Mouse (Mus musculus): Measurements from ENCODE around the gene Gas7. TPM values are rescaled to one million over a fixed set of nuclear protein-coding genes. Genes with fewer than 3 reads are reported as not detected.
A peak's percentile ranks its signal among the peaks of the same experiment; 100 is the strongest.

Gene Gas7
- polyA plus RNA-seq, 1 experiment = 3.0 TPM

GRCm38 (mm10) chr11:67596233-67596632 lies 141.0 kb downstream of the Gas7 start:
- Histone ChIP-seq H3K9me3 (peaks cover 10% of the 10 kb centered on the region), H3K4me3 (replicated peaks) (no peak overlapping the region), H3K27me3 (replicated peaks) (peaks cover 58% of the 10 kb centered on the region), H3K36me3 (replicated peaks; ENCODE audit: low read length) (peaks cover 4% of the 10 kb centered on the region), H3K4me1 (peaks cover 17% of the 10 kb centered on the region)
- TF ChIP-seq FLI1 (IDR thresholded peaks at IDR 0.05; ENCODE audit: low read length) = no peak
- TF ChIP-seq GATA1 (IDR thresholded peaks at IDR 0.05; ENCODE audit: borderline replicate concordance, low read length) = no peak

- H3K4me1 ChIP-seq = peaks cover 18% of the 10 kb centered on the region
- TF ChIP-seq FLI1 (IDR thresholded peaks at IDR 0.05; ENCODE audit: low read length) (no peak), GATA1 (IDR thresholded peaks at IDR 0.05; ENCODE audit: borderline replicate concordance, low read length) (no peak)
- H3K36me3 ChIP-seq (replicated peaks; ENCODE audit: low read length) = peaks cover 4% of the 10 kb centered on the region
- H3K4me3 ChIP-seq (replicated peaks) = no peak overlapping the region
- peaks cover 10% of the 10 kb centered on the region for H3K9me3 ChIP-seq
- peaks cover 57% of the 10 kb centered on the region for H3K27me3 ChIP-seq (replicated peaks)
Measured at GRCm38 (mm10) chr11:67596856-67597255, 141.6 kb downstream of the Gas7 start.

GRCm38 (mm10) chr11:67597388-67597787 lies 142.2 kb downstream of the Gas7 start:
- no peak overlapping the region for H3K4me3 ChIP-seq (replicated peaks)
- H3K27me3 ChIP-seq (replicated peaks) = peaks cover 53% of the 10 kb centered on the region
- peaks cover 4% of the 10 kb centered on the region for H3K36me3 ChIP-seq (replicated peaks; ENCODE audit: low read length)
- H3K4me1 ChIP-seq = peaks cover 19% of the 10 kb centered on the region
- H3K9me3 ChIP-seq = peaks cover 10% of the 10 kb centered on the region
- TF ChIP-seq GATA1 (IDR thresholded peaks at IDR 0.05; ENCODE audit: borderline replicate concordance, low read length) = no peak
- TF ChIP-seq FLI1 (IDR thresholded peaks at IDR 0.05; ENCODE audit: low read length) = no peak

GRCm38 (mm10) chr11:67599141-67599540 lies 143.9 kb downstream of the Gas7 start:
- Histone ChIP-seq H3K4me1 (peaks cover 36% of the 10 kb centered on the region), H3K4me3 (replicated peaks) (no peak overlapping the region), H3K36me3 (replicated peaks; ENCODE audit: low read length) (no peaks in the 10 kb centered on the region), H3K9me3 (peaks cover 2% of the 10 kb centered on the region; the same call in 1 of the 2 replicates), H3K27me3 (replicated peaks) (peaks cover 46% of the 10 kb centered on the region)
- TF ChIP-seq GATA1 (IDR thresholded peaks at IDR 0.05; ENCODE audit: borderline replicate concordance, low read length) (no peak), FLI1 (IDR thresholded peaks at IDR 0.05; ENCODE audit: low read length) (no peak)

GRCm38 (mm10) chr11:67600710-67601430 lies 145.6 kb downstream of the Gas7 start:
- TF ChIP-seq GATA1 (IDR thresholded peaks at IDR 0.05; ENCODE audit: borderline replicate concordance, low read length) (no peak), FLI1 (IDR thresholded peaks at IDR 0.05; ENCODE audit: low read length) (no peak)
- H3K4me3 ChIP-seq (replicated peaks) = no peak overlapping the region
- no peaks in the 10 kb centered on the region for H3K9me3 ChIP-seq
- H3K4me1 ChIP-seq = peaks cover 37% of the 10 kb centered on the region
- peaks cover 40% of the 10 kb centered on the region for H3K27me3 ChIP-seq (replicated peaks)
- H3K36me3 ChIP-seq (replicated peaks; ENCODE audit: low read length) = no peaks in the 10 kb centered on the region

GRCm38 (mm10) chr11:67602711-67603369 lies 147.6 kb downstream of the Gas7 start:
- H3K4me1 ChIP-seq = peaks cover 35% of the 10 kb centered on the region
- H3K4me3 ChIP-seq (replicated peaks) = no peak overlapping the region
- H3K36me3 ChIP-seq (replicated peaks; ENCODE audit: low read length) = no peaks in the 10 kb centered on the region
- peaks cover 27% of the 10 kb centered on the region for H3K27me3 ChIP-seq (replicated peaks)
- no peak for TF ChIP-seq FLI1 (IDR thresholded peaks at IDR 0.05; ENCODE audit: low read length)
- TF ChIP-seq GATA1 (IDR thresholded peaks at IDR 0.05; ENCODE audit: borderline replicate concordance, low read length) = no peak
- H3K9me3 ChIP-seq = no peaks in the 10 kb centered on the region

GRCm38 (mm10) chr11:67604481-67604880 lies 149.2 kb downstream of the Gas7 start:
- H3K27me3 ChIP-seq (replicated peaks) = peaks cover 25% of the 10 kb centered on the region
- no peaks in the 10 kb centered on the region for H3K36me3 ChIP-seq (replicated peaks; ENCODE audit: low read length)
- TF ChIP-seq GATA1 (IDR thresholded peaks at IDR 0.05; ENCODE audit: borderline replicate concordance, low read length) (no peak), FLI1 (IDR thresholded peaks at IDR 0.05; ENCODE audit: low read length) (no peak)
- H3K4me3 ChIP-seq (replicated peaks) = peak overlapping the region; percentile 20
- H3K9me3 ChIP-seq = peaks cover under 1% of the 10 kb centered on the region; the same call in 1 of the 2 replicates
- peaks cover 52% of the 10 kb centered on the region for H3K4me1 ChIP-seq

GRCm38 (mm10) chr11:67608114-67608683 lies 153.0 kb downstream of the Gas7 start:
- peaks cover 10% of the 10 kb centered on the region for H3K27me3 ChIP-seq (replicated peaks)
- TF ChIP-seq GATA1 (IDR thresholded peaks at IDR 0.05; ENCODE audit: borderline replicate concordance, low read length) (no peak), FLI1 (IDR thresholded peaks at IDR 0.05; ENCODE audit: low read length) (no peak)
- peaks cover 4% of the 10 kb centered on the region; the same call in 1 of the 2 replicates for H3K9me3 ChIP-seq
- H3K4me3 ChIP-seq (replicated peaks) = peak overlapping the region; percentile 81
- H3K36me3 ChIP-seq (replicated peaks; ENCODE audit: low read length) = no peaks in the 10 kb centered on the region
- peaks cover 44% of the 10 kb centered on the region for H3K4me1 ChIP-seq

- TF ChIP-seq GATA1 (IDR thresholded peaks at IDR 0.05; ENCODE audit: borderline replicate concordance, low read length) (no peak), FLI1 (IDR thresholded peaks at IDR 0.05; ENCODE audit: low read length) (no peak)
- H3K4me3 ChIP-seq (replicated peaks) = no peak overlapping the region
- peaks cover 26% of the 10 kb centered on the region for H3K4me1 ChIP-seq
- H3K27me3 ChIP-seq (replicated peaks) = peaks cover 14% of the 10 kb centered on the region
- no peaks in the 10 kb centered on the region for H3K36me3 ChIP-seq (replicated peaks; ENCODE audit: low read length)
- peaks cover 4% of the 10 kb centered on the region; the same call in 1 of the 2 replicates for H3K9me3 ChIP-seq
Measured at GRCm38 (mm10) chr11:67612158-67612839, 157.1 kb downstream of the Gas7 start.

Measured in megakaryocyte, embryonic 14.5 days (primary cell).